Mouse (Mus musculus) kidney, postnatal 10 days (tissue): ENCODE results near the gene Xpo4.
"Not testable (repeated sequence)": the region's sequence is repeated elsewhere in the genome, so short reads cannot be mapped to it uniquely, and the experiment has no call there.

Experiments used
- DNase-seq: peaks from one replicate; pipeline ENCODE4 v3.0.0; 2021; ENCODE audit warnings: mixed read lengths

Xpo4 gene

DNA sequence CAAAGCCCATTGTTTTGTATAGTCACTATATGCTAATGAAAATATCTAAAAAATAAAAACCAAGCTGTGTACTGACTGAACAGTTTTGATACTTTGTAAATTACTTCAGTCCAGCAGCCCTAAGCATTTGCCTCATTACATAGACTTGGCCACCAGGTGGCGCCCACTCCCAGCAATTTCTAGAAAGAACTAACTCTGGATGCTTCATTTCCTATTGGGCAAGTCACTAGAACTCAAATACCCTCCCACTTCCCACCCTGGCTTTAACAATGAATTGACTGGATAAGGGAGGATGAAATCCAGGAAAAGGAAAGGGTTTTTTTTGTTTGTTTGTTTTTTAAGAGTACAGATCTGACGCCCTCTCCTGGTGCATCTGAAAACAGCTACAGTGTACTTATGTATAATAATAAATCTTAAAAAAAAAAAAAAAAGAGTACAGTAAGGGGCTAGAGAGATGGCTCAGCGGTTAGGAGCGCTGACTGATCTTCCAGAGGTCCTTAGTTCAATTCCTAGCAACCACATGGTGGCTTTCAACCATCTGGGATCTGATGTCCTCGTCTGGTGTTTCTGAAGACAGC is 14.8 kb upstream of the Xpo4 start:
- DNase-seq: peak; percentile 93

DNA sequence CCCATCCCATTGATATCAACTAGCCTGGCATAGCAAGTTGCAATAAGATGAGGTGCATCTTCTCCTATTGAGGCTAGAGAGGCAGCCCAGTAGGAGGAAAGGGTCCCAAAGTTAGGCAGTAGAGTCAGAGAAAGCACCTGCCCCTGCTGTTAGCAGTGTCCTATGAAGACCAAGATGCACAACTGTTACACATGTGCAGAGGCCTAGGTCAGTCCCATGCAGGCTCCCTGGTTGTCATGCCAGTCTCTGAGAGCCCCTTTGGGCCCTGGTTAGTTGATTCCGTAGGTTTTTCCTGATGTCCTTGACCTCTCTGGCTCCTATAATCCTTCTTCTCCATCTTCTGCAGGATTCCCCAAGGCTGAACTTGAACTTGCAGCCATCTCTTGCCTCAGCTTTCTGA is 14.3 kb upstream of the Xpo4 start:
- DNase-seq: no peak

DNA sequence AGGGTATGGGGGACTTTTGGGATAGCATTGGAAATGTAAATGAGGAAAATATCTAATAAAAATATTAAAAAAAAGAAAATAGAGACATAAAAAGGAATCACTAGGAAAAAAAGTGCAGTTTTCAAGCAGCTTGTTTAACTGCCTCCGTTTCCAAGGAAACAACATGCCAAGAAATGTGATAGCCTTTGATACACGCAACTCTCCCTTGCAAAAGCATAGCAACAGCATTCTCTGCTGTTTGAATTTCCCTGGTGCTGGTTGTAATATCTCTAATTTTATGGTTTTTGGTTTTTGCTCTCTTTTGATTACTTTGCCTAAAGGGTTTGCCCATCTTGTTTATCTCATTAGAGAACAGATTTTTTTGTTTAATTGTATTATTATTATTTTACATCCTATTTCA is 10.3 kb upstream of the Xpo4 start:
- DNase-seq: no peak

DNA sequence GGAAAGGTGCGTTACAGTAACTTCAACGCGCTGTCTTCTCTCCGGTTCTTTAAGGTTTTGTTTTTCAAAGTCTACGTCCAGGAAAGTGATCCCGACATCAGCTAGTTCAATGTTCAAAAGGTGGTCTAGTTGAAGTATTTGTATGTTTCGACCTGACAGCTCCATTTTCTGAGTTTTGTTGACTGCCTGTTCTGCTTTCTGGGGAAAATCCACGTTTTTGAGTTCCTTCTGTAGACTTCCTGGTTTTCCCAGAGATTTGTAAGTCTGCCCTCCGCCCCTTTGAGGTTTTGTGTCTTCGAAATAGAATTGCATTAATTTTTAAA is 359 bp upstream of the Xpo4 start:
- DNase-seq: no peak

DNA sequence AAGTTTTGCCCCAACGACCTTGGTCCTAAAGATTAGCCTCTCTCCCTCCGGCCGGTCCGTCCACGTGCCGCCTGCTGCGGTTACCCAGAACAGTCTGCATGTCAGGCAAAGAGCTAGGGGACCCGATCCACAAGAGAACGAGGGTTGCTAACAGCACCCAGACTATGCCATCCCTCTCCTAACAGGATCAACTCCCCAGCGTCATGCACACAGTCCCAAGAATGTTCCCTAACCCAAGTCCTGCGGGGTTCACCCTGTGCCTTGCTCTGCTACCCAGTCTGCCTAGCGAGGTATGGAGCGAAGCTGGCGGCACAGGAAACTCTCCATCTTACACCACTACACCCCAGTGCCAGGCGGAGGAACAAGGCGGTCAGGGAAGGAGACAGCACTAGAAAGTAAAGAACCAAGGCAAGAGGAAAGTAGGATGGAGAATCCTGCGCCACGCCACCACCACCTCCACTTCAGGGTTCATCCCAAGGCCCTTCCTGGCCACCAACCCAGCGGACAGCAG is 864 bp downstream of the Xpo4 start:
- DNase-seq: no peak

DNA sequence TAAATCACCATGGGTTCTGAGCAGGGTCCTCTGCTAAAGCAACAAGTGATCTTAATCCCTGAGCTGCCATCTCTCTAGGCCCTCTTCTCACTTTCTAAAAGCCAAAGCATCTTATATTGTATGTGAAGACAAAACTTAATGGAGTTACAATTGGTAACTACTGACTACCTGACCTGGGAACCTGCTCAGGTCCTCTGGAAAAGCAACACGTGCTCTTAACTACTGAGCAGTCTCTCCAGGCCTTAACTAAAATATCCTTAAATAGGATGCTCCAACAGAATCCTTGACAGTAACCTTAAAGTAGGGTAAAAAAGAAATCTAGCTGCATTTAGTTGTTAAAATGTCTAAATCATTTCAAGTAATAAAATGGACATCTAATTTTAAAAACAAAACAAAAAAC is 1.6 kb downstream of the Xpo4 start:
- no peak for DNase-seq

DNA sequence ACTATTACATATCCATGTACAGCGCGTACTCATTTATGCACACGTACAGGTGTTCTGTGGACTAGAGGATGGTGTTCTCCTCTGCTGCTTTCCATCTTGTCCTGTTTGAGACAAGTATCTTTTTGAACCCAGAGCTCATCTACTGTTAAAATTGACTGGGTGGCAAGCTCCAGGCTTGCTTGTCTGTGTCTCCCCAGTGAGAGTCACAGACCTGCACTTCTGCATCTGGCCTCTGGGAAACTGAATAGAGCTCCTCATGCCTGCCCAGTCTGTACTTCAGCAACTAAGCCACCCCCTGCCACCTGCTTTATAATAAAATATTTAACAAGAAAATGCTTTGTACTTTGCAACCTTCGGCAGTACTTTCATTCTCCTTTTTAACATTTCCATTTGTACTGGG is 6.9 kb downstream of the Xpo4 start:
- no peak for DNase-seq

DNA sequence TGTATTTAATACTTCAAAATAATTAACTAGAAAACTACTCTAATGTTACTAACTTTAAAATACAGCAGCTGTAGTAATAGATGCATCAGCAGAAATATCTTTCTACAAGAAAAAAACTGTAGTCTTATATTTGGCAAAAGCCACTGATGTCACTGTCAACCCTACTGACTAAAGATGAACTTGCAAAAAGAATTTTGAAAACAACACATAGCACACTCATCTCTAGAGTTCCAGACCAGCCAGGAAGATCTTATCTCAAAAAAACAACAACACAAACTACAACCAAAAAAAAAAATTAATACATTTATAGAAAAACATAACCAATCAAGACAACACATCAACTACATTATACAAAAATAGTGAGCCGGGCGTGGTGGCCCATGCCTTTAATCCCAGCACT is 7.7 kb downstream of the Xpo4 start:
- DNase-seq: no peak

DNA sequence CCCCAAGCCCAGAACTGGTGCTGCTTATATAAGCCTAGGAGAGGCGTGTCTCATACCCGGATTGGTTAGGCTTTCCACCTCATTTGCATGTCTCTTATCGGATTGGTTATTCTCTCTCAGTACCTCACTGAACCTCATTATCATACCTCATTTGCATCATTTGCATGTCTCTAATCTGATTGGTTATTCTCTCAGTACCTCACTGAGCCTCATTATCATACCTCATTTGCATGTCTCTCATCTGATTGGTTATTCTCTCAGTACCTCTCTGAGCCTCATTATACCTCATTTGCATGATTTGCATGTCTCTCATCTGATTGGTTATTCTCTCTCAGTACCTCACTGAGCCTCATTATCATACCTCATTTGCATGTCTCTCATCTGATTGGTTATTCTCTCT is 8.7 kb downstream of the Xpo4 start:
- not testable (repeated sequence) for DNase-seq

DNA sequence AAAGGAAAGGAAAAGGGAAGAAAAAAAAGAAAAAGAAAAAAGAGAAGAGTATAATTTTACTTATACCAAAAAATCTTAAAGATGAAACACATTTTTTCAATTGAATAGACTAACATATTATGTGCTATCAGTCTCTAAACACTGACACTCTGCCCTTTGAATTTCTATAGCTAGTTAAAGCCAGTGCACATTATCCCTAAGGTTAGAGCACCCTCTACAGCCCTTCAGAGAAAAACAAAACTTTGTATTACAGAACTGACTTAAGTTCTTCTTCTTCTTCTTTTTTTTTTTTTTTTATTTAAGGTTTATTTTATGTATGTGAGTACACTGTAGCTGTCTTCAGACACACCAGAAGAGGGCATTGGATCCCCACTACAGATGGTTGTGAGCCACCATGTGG is 15.7 kb downstream of the Xpo4 start:
- DNase-seq: no peak

DNA sequence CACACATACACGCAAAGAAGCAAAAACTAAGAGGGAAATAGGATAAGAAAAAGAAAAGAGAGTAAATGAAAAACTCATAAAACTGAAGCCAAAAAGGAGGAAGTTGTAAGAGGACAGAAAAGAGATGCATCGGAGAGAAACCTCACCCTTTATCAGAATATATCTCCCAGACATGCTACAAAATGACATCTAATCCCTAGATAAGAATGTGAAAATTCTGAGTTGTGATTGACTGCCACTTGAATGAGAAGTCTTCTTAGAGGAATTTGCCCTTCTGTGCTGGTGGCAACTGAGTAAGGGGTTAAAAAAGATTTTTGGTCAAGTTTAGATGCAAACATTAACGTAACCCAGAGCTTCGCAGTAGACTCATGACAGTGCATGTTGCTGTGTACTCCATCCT is 19.1 kb downstream of the Xpo4 start:
- no peak for DNase-seq

DNA sequence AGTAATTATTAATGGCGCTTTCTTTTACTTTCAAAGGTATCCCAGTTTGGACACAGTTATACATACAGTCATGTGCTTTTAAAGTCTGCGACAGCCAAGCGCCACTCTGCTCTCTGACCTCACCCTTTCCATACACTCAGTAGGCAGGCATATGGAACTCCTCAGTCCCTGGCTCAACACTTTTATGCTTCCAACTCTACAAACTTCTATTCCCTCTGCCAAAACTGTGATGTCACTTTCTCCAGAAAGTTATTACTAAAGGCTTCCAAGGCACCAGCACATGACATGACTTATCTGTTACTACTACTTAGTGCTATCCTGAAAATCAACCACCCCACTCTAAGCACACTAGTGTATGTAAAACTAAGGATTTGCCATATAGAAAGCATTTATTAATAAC is 26.1 kb downstream of the Xpo4 start:
- peak; percentile 16 for DNase-seq

DNA sequence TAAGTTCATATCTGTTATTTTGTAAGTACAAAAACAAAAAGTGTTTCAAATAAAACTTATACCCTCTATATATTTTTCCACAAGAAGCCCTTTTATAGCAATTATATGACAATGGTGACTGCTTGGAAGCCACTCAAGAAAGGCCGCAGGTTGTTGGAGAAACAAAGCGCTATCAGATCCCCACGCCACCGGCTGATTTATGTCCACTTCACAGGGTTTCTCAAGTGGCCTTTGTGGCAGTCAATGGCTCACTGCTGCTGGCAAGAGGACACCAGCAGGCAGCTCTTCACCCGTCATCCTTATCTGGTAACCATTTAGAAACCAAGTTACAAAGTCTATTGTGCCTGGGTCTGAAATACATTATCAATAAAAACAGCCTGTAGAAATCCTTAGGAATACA is 31.1 kb downstream of the Xpo4 start:
- DNase-seq: no peak

DNA sequence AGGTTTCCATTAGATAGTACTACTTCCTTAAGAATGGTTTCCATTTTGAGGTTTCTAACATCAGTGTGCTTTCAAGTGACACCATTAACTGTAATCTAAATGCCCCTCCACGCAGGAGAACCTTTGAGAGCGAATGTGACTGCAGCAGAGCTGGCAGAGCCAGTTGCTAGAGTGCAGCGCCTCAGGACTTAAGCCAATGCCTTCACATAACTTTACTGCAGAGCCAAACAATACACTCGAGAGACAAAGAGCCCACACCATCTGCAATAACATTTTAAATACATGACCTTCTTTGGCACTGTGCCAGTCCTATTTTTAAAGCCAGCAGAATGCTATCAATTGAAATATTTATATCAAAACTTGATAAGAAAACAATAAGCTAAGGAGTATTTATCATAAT is 35.6 kb downstream of the Xpo4 start:
- no peak for DNase-seq

DNA sequence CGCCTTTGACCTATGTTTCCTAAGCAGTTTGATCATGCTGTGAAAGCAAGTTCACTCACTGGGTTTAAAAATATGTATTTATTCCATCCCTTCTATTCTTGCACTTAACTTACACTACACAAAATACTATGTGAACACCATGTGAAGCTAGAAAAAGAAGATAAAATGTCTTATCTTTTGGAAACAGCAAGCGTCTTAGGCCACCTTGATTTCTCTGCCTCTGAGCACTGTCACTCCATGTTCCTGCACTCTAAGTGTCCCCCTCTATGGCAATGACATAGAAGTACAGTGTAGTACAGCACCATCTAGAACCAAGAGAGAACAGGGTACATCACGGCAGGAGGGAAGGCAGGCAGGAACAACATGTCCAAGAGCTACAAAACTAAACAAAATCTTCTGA is 42.3 kb downstream of the Xpo4 start:
- DNase-seq: no peak

DNA sequence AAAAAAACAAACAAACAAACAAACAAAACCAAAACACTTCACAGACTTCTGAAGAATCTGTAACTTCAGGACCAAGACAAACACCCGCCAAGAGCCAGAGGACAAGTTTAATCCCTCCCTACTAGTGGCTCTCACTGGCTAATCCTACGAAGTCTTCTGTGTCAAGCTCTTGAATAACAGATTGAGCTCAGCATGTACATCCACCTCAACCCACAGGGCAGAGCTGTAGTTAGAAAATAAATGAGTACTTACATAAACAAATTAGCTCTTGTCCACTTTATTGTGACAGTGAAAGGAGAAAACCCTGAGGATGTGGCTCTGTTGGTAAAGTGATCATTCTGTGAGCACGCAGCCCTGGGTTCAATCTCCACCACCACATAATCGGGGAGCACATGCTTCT is 43.5 kb downstream of the Xpo4 start:
- no peak for DNase-seq

DNA sequence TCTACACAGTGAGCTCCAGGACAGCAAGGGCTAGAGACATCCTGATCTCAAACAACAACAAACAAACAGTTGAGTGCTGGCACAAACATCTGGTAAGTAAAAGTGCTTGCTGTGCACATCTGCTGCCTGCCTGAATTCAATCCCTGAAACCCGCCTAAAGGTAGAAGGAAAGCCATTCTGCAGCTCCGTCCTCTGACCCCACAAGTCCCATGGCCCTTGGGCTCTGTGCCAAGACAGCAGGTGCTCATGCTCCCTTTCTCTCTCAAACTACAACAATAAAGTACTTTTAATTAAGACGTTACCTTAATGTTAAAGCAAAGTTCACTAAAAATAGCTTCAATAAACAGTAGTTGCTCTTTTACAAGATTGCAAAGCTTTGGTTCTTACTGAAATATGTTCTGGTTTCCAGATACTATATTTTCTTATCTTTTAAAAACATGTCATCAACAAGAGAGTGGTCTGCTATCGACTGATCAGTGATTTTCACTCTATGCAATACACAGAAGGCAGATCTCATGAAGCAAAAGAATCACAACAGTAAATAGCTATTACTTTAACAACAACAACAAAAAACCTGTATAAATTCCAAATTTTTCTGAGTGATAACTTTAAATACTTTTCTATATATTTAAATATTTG is 44.5 kb downstream of the Xpo4 start:
- peak; percentile 66 for DNase-seq

DNA sequence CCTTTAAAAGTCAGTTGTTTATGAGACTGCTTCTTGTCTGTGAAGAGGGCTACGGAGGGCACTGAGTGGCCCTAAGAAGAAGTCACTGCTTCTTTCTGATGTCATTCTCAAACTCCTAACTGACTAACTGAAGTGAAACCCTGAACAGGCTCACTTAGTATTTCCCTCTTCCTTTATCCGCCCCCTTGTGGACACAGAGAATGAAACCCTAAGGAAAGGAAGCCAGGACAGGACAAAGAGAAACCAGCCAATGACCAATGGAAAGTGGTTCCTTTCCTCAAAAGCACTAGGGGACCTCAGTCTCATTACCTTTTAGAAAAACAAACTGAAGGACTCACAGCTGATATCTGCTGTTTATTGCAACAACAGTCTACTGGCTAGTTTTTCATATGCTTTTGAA is 45.7 kb downstream of the Xpo4 start:
- peak; percentile 54 for DNase-seq

DNA sequence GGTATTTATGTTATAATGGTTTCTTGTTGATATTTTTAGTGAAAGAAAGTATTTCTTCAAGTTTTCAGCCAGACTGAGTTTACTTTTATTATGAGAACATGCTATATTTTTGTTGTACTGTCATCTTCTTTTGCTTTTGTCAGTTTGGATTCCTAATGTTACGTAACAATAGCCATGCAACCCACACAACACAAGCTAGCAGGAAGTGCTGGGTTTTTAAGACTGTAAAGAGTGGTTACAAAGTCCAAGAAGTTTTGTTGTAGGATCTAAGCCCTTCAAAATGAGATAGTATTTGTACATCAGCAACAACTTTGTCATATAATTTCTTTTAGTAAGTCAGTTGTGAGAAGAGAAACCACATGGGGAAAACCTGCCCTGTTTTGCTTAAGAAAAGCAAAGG is 47.6 kb downstream of the Xpo4 start:
- no peak for DNase-seq

DNA sequence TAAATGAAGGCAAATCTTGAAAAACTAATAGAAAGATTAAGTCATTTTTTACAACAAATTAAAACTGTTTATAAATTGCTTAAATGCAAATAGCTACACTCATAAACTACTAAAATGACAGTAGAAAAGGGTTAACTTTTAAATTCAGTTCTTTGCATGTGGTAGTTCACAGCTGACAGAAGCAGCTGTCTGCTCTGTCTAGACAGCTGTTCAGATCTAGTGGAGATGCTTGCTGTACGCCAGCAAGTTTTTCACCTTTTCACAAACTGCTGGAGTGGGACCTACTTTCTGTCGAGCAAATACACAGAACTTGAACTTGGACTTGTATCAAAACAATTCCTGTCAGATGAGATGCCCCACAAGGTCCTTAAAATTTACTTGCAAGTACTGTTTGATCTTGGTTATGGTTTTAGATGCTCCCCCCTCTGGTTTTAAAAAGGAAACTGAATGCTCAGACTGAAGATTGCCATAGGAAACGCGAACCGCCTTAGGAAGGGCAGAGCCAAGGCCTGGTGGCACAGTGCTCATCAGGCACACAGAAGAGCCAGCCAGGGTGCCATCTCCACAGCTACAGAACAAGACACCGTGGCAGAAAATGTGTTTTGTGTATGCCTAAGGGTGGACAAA is 48.8 kb downstream of the Xpo4 start:
- no peak for DNase-seq

DNA sequence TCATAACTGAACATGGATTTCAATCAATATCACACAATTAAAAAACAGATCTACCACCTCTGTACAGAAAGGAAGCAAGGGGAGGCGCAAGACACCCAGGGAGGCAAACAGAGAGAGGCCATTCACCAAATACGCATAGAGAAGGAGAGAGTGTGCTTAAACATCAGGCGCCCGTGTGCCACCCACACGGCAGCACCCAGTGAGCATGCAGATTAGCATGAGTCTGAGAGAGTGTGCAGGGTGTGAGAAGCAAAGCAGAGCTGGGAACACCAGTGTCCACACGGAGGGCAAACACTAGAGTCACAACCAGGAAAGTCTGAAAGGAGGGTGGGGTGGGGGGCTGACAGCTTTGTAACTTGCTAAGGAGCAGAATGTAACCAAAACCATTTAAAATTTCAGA is 49.4 kb downstream of the Xpo4 start:
- no peak for DNase-seq

DNA sequence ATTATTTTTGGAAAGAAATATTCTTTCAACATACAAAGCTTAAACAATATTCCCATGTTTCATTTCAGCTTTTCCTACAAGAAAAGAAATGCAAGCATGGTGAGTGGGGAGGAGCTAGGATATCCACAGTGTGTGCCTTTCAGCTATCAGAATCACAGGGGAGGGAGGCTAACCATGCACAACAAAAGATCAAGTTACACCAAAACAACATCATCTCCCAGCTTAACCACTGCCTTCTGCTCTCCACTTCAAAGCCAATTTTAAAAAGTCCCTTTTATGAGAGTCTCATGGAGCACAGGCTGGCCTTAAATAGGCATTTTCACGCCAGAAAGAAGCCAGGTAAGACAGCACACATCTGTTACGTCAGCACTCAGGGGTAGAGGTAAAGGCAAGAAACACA is 54.2 kb downstream of the Xpo4 start:
- DNase-seq: no peak

DNA sequence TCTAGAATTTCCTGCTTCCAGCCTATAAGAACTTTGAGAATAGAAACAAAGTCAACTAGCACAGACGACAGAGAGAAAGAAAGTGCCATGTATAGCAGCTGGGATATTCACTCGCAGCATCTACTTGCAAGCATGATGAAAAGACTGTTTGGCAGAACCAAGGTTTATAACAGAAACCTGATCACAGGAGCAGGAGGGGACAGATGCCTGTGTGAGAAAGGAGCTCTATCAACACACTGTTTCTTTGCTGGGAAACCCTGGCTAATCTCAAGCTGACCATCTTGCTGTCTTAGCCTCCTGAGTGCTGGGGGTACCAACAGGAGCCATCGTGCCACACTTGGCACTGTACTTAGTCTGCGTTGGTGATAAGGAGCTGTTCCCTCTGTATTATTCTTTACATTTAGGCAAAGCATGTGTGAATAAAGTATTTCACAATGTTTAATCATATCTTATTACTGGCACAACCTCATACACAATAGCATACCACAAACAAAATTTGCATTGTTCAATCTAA is 55.4 kb downstream of the Xpo4 start:
- DNase-seq: no peak

DNA sequence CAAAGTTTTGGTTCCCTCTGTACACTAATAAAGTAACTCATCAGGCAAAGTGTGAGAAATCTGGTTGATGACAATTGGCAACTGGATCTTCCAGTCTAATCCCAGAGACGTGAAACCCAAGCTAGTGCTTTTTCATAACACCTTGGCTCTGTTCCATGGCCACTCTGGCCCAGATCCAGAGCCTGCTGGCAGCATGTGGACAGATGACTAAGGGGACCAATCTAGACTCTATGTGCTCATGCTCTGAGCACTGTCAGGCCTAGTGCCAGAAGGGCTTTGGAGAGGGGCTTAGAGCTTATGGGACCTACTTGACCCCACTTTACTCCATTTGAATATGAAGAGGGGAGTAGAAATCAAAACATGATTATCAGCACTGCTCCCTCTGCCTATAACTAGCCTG is 57.7 kb downstream of the Xpo4 start:
- peak; percentile 88 for DNase-seq
